Mouse (Mus musculus) fat pad, adult 2 months (tissue): ENCODE results near the gene Slamf9.

Experiments used
- DNase-seq: peaks from one replicate; pipeline ENCODE4 v3.0.0-alpha.2; 2011; ENCODE audit warnings: low read depth, low spot score; ENCODE audit errors: extremely low read depth

Gene Slamf9

DNA sequence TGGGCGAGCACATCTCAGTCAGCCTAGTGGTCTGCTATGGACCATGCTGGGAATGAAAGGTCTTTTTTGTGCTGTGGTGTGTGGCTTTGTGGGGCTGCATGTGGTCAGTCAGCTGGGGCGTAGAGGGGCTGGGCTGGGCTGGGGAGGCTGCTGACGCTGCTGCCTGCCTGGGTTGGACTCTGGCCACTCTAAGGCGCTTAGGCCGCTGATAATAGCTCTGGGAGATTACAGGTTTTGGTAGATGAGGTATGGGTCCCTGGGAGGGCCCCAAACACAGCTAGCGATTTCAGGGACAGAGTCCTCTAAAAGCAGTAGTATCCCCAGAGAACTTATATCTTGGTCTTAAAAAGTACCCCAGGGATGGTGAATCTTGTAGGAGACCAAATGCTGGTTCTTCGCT is 13.7 kb downstream of the Slamf9 start:
- DNase-seq: no peak

DNA sequence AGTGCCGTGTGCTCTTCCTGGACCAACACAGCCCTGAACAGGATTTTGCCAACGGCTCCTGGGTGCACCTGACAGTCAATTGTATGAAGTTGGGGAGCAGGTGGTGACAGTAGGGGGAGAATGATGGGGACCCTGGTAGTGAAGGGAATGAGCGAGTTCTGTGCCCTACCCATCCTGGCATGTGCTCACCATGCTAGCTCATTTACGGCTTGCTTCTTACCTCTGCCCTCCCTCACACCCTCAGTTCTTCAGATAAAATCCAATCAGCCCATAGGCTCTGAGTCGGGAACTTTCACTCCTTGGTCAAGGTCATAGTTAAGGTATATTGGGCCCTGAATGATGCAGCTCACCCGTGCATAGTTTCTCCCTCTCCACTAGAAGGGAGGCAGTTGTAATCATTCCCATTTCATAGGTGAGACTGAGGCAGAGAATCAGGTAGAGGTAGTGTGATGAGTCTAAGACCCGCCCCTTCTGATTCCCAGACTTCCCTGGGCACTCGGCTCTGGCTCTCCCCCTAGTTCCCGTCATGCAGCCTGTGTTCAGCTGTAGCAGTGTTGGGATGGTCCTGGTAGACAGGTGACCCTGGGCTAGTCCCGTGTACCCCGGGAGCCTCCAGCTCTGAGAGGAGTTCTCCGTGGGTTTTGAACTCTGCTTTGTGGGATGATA is 14.6 kb downstream of the Slamf9 start:
- no peak for DNase-seq

DNA sequence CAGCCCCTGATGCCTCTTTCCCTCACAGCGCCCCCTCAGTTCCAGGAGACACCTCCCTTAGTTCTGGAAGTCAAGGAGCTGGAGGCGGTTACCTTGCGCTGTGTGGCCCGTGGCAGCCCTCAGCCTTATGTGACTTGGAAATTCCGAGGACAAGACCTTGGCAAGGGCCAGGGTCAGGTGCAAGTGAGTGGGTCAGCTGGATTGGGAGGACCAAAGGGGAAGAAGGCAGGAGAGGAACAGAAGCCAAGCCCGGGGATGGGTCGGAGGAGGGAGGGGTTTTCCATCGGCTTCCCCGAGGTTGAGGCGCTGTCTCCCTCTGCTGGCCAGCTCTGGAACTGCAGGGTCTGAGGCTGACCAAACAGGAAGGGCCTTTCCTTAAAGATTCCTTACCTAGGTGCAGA is 15.1 kb downstream of the Slamf9 start:
- DNase-seq: no peak

DNA sequence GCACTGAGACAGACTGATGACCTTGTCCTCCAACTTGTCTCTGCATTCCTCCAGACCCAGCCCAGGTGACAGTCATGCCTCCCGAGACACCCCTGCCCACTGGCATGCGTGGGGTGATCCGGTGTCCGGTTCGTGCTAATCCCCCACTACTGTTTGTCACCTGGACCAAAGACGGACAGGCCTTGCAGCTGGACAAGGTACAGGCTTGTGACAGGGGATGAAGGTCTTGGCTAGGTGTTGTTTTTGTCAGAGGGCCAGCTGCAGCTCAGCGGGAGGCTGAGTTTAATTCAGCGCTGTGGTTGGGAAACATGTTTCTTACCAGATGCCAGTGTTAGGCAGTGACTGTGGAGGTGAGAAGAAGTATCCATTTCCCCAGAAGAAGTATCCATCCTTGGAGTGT is 16.9 kb downstream of the Slamf9 start:
- no peak for DNase-seq

DNA sequence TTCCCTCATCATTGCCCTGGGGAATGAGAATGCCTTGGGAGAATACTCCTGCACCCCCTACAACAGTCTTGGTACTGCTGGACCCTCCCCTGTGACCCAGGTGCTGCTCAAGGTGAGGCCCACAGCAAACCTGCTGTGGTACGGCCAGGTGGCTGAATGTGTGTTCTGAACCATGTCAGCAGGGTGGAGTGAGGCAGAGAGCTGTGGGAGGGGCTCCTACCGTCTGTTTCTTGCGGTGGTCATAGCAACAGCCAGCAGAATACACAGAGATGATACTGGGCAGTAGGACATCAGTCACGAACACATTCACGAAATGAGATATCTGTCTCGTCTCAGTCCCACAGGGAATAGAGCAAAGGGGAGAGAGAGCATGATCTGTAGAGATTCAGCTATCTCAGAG is 18.4 kb downstream of the Slamf9 start:
- no peak for DNase-seq

DNA sequence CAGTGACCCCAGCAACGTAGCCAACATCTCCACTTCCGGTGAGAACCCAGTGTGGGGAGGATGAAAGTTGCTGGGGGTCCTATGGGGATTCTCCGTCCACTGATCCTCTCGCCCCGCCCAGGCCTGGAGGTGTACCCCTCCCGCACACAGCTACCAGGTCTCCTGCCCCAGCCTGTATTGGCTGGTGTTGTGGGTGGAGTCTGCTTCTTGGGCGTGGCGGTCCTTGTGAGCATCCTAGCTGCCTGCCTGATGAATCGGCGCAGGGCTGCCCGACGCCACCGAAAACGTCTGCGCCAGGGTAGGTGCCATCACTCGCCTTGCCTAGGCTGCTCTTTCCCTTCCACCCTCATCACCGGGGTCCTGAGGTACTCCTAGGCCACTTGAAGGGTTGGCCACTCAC is 20.9 kb downstream of the Slamf9 start:
- DNase-seq: no peak

DNA sequence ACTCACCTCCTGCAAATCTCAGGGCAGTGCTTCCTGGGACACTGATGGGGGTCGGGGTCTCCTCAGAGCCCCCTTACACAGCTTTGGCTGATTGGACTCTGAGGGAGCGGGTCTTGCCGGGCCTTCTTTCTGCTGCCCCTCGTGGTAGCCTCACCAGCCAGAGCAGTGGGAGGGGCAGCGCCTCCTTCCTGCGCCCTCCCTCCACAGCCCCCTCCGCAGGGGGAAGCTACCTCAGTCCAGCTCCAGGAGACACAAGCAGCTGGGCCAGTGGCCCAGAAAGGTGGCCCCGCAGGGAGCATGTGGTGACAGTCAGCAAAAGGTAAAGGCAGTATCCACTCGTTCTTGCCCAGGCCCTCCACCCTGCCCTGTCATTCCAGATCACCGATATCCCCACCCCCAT is 22.3 kb downstream of the Slamf9 start:
- DNase-seq: no peak

DNA sequence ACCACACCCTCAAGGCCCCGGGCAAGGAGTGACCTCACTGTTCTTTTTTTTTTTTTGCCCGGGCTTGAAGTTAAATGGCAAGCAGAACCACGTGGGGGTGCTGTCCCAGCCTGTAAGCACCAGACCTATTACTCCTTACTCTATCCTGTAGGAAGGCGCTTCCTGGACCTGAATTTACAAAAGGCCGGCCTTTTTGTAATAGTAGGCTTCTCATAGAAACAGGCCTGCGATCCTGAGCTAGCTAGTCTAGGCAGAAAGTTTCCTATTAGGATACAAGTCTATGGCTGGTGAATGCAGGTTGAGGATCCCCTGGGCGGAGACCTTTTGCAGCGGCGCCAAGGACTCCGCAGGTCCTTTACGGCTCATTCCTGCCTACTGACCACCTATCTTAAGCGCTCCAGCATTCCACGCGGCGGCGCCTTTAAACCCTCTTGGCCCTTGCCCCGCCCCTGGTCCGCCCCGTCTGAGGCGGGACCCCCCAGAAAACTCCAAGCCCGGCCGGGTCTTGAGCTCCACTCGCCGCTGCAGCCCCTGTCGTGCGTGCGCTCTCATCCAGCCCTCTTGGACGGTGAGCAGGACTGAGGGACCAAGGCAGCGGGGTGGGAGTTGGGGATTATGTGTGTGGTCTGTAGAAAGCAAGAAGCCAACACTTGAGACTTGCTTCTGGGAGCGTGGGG is 24.7 kb downstream of the Slamf9 start, which contains the start of gene Tagln2:
TSS of gene Tagln2 (plus strand) at position 283 of the 677 bp plus-strand sequence.
- DNase-seq: no peak

DNA sequence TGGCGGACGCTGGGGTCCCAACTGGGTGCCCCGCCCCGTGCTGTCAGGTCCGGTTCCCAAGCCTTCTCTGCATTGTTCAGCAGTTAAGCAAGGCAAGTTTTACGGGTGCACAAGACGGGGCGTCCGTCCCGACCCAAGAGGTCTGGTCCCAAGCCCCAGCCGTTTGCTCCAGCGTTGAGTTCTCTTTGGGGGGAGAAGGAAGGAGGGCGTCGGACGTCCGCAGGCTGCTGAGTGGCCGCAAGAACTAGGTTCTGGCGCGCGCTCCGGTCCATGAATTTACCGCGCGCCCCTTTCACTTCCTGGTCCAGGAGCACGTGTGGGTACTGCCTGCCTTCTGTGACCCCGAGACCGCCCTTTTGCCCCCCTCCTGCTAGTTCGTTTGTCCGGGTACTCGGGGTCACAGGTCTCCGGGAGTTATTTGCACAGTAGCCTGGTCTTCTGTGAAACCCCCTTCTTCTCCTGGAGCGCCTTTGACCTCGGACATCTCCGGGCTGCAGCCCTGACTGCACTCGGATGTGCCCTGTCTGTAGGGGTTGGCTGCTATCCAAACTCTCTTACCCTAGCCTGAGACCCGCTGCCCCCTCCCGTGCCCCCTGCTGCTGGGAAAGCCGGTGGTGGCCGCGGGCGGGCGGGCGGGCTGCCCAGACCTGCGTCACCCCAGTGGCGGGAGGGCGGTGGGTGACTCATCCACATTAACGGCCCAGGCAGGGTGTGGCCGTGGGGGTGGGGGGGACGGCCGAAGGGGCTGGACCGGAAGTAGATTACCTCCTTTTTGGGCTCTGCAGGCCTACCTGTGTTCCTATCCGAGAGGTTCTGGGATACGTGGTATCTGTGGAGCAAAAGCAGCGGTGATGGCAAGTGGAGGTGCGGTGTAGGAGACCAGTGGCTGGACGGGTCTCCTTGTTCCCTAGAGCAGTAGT is 25.6 kb downstream of the Slamf9 start:
- DNase-seq: no peak

DNA sequence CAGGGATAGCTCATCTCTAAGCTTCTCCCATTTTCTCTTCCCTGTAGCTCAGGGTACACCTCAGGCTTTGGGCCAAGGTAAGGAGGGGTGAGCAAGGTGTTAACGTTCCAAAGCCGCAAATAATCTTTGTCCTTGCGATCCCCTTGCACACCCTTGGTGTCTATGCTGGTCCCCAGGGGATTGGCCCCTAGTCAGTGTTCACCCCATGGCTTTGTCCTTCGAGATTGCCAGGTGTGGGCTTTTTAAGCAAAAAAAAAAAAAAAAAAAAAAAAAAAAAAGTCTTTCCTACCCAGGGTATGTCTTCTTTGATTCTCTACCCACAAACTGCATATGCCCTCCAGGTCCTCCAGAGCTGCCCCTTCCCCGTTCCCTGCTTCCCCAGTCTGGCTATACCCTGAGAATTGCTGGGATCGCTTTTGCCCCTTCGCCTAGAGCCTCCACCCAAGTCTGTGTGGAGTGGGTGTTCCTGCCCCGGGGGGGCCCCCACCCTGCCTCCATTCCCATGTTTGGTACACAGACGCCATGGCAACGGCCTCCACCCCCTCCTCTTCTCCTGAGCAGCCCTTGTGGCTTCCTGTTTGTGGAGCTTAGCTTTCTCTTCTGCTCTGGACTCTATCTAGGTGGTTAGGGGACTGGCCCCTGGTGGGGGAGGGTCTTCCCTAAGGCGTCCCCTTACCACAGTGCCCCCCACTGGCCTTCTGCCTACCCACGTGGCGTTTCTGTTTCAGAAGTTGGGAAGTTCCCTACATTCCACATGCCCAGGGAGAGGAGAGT is 26.4 kb downstream of the Slamf9 start:
- no peak for DNase-seq

DNA sequence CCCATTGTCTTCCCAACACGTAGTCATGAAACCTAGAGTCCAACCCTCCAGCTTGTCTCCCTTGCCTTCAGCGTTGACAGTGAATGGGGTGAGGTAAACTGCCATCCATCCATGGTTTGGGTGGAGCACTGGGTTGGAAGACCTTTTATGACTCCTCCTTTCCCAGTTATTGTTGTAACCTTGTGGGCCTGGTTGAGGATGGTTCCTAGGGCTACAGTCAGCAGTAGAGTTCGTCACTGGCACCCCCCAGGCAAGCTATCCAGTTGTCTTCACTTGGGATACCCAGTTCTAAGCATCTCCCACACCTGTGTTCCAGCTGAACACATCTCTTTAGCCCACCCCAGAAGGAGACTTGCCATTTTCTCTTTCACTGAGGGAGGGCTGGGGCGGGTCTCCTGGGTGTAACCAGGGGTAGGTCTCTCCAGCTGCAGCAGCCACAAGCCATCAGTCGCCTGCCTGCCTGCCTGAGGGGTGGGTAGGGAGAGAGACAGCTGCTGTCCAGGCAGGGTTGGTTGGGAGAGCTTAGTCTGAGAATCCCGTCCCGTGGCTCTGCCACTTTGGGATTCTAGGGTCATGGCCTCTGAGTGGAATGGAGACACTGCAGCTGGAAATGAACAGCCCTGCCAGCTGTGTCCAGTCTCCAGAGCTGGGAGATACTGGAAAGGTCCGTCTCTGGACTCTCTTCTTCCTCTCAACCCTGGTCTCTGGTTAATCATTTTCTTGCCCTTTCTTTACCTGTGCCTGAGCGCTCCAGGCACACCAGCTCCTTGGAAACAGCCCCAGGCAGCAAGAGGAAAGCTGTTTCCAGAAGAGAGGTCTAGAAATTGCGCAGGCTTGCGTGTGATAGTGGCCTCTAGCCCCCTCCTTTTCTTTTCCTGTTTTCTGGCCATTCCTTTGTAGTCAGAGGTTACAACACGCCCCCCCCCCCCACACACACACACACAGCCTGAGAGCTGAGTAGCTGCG is 27.3 kb downstream of the Slamf9 start:
- DNase-seq: no peak

DNA sequence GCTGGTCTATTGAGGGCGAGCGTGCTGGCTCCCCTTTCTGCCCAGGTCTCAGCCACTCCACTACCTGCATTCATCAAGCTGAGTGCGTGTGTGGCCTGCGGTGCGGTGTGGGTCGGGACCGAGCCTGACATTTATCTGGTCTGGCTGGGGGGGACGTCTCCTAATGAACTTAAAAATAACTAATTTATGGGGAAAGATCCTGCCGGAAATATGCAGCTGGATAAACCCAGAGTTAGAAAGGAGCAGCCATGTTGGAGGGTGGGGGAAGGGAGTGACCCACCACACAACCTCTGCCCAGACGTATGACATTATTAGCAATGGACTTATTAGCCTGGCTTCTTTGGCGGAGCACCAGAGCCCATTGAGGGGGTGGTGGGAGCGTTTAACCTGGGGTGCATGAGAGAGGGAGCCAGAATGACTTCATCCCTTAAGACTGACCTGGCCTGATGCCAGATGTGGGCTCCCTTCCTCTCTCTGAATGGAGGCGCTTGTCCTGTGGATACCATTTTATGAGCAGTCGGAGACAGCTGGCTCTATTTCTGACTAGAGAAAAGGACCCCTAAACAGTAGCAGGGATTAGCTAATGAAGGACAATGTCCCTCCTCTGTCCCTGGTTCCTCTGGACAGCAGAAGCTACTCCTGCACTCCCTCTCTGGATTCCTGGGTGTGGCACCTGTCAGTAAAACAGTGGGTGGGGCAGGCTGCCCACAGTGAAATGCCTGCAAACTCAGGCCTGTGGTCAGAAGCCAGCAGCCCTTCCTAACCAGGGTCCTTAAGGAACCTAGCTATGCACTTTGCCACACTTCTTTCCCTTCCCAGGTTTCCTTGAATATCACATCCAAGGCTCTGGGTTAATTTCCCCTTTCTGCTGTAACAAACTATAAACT is 28.2 kb downstream of the Slamf9 start:
- no peak for DNase-seq

DNA sequence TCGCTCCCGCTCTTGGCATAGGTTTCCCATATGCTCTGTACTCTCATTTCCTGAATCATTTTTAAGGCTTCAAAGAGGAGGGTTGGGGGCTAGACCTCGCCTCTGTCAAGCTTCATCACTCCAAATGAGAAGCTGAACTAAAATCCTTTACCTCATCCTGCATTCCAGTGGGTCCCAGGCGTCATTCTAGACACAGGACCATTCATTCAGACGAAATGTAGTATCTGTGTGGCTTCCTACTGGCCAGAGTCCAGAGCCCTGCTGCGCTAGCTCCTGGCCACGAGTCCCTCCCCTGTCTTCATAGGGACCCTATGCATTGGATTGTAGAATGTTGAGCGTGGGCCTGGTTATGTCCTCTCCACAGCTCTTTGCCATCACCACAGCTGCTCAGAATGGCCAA is 29.6 kb downstream of the Slamf9 start:
- DNase-seq: no peak

DNA sequence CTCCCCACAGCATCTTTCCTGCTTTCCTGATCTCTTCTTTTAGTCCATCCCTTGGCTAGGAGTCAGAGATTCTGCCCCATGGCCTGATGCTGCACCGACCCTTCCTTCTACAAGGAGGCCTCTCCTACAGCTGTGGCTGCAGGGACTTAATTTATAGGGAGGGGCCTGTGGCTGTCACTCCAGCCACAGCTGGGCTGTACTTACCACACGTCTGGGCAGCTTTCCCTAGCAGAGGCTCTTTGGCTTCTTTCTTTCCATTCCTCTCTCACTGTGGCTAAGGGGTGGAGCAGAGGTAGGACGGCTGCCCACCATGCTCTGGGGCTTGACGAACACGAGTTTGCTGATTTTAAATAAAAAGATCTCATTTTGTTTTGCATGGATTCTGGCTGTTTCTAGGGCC is 31.8 kb downstream of the Slamf9 start:
- no peak for DNase-seq

DNA sequence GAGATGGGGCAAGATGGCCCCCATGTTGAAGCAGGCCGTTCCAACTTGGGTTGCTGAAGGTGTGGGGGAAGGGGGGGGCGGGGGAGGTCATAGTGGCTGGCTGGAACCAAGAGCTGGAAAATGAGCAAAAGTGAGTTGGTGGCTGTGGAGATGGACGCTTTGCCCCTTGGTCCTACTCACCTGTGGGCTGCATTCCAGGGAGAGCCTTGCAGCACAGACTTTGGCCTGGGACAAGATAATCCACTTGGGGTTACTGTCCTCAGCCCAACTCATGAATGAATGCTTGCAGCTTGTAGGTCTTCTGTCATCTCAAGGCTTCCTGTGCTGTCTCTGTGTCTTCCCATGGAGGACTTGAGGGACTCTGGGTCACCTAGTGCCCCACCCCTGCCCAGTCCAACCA is 32.5 kb downstream of the Slamf9 start:
- no peak for DNase-seq

DNA sequence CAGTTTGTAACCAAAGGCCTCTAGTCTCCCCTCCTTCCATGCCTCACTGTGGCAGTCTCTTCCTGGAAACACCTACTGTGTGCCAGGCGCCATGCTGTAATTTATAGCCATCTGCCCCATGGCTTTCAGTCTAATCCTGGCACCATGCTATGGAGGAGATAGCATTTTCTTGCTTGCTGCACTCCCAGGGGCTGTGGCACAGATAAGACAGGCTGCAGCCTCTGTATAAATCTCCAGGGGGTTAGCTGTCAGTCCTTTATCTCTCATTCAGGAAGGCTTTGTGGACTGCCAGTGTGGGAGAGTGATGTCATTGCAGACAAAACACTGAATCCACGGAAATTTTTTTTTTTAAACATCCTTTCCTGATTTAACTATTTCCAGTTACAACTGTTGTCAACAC is 33.0 kb downstream of the Slamf9 start:
- DNase-seq: no peak

DNA sequence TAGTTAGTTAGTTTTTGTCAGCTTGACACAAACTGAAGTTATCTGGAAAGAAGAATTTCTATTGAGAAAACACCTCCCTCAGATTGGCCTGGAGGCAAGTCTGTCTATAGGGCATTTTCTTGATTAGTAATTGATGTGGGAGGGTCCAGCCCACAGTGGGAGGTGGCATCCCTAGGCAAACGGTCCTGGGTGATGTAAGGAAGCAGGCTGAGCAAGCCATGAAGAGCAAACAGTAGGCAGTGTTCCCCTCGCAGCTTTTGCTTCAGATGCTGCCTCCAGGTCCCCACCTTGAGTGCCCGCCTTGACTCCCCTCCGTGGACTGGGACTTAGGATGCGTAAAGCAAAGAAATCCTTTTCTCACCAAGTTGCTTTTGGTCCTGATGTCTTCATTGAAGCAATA is 34.1 kb downstream of the Slamf9 start:
- DNase-seq: no peak

DNA sequence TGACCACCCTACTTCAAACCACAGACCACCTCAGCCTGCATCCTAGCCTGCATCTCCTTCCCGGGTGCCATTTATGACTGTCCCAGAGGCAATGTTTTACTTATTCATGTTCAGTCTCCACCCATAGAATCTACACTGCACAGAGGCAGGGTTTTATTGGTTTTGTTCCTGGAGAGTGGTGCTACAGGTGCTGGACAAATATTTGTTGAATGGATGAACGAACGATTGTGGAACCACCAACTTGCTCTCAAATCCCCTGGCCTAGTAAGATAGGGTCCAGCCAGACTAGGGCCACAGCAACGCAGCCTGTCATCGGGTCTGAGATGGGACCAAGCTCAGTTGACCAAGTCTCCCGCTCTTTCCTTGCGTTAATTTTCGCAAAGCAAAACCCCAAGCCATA is 34.8 kb downstream of the Slamf9 start:
- DNase-seq: no peak

DNA sequence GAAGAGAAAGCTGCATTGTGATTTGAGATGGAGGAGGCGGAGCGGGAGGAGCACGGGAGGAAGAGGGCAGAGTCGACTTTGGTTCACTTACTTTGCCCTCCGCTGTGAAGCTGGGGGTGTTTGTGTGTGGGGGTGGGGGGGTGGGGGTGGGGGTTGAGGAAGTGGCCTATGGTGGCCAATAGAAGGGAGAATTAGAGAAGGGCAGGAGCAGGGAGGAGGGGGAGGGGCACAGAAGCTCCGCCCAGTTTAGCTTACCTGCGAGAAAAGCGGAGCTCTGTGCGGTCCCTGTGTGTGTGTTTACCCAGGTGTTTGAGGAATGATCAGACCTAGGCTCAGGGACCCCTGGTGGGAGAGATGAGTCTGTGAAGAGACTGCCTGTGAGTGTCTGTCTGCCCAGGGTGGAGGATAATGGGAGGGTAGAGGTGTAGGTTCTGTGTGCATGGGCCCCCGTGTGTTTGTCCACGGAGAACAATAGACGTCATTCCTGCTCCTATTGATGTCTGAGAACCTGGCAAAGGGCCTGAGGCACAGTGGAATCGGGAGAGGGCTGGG is 35.3 kb downstream of the Slamf9 start:
- no peak for DNase-seq
